Mouse (Mus musculus) CH12.LX (cell line): ENCODE measurements around the gene Borcs6.

Experiments used
- CTCF ChIP-seq, 2 experiments: IDR thresholded peaks in 1 of 2; conservative IDR thresholded peaks in 1 of 2; 2 replicates each; pipeline ENCODE4 v1.5.1; 2011 to 2012; ENCODE audit warnings: low read depth in 2 of 2, low read length in 2 of 2, improper control_type of control experiment in 1 of 2, inconsistent platforms in 1 of 2, mild to moderate bottlenecking in 1 of 2, moderate library complexity in 1 of 2
- IRF4 ChIP-seq: IDR thresholded peaks from 2 replicates; pipeline ENCODE4 v1.6.1; 2014; ENCODE audit warnings: low read depth, mild to moderate bottlenecking, inconsistent platforms, low read length, improper control_type of control experiment
- USF1 ChIP-seq: IDR thresholded peaks from 2 replicates; pipeline ENCODE4 v1.6.1; 2014; ENCODE audit warnings: low read depth, mild to moderate bottlenecking, inconsistent platforms, low read length, improper control_type of control experiment

GRCm38 (mm10) chr11:69063413-69064201, 4.1 kb downstream of the Borcs6 start:
- TF ChIP-seq IRF4 (peak; percentile 25; the same call in 1 of the 2 replicates), CTCF (conservative IDR thresholded peaks at IDR 0.05 in 1 of 2, IDR thresholded peaks at IDR 0.05 in 1 of 2; ENCODE audit: low read depth in 2 of 2, low read length in 2 of 2) (no peak), USF1 (no peak)
